Mouse (Mus musculus) erythroblast, embryonic 14.5 days (primary cell): ENCODE data around the gene Ccdc142. TPM values are rescaled to one million over a fixed set of nuclear protein-coding genes. Genes with fewer than 3 reads are reported as not detected.

Source experiments
- H3K27me3 ChIP-seq: 2 replicates; pipeline ENCODE4 v1.6.1; 2012; ENCODE audit warnings: inconsistent platforms; ENCODE audit not compliant: control insufficient read depth
- H3K36me3 ChIP-seq: 2 replicates; pipeline ENCODE4 v1.6.1; 2012; ENCODE audit warnings: mild to moderate bottlenecking, inconsistent platforms; ENCODE audit not compliant: control insufficient read depth
- H3K4me1 ChIP-seq: 2 replicates; pipeline ENCODE4 v1.6.1; 2012; ENCODE audit warnings: inconsistent platforms; ENCODE audit not compliant: control insufficient read depth
- H3K4me3 ChIP-seq: replicated peaks from 2 replicates; pipeline ENCODE3; 2012; ENCODE audit warnings: moderate library complexity, mild to moderate bottlenecking, inconsistent platforms
- H3K9me3 ChIP-seq: 2 replicates; pipeline ENCODE4 v1.6.1; 2012; ENCODE audit warnings: low read length, inconsistent platforms, mixed read lengths; ENCODE audit not compliant: control insufficient read depth
- GATA1 ChIP-seq: IDR thresholded peaks from 2 replicates; pipeline ENCODE4 v1.6.1; 2012; ENCODE audit warnings: low read length, inconsistent platforms, mixed read lengths
- TAL1 ChIP-seq: IDR thresholded peaks from 3 replicates; pipeline ENCODE4 v1.6.1; 2012; ENCODE audit warnings: low read length, inconsistent platforms, mixed read lengths
- polyA plus RNA-seq: library from polyadenylated mRNA; stranded (reverse); fragments of >175 nt; gene quantifications from 2 replicates; pipeline ENCODE4 v1.2.3, GENCODE M21; 2012

Gene Ccdc142
- polyA plus RNA-seq, 1 experiment, result 0.18 TPM

- Histone ChIP-seq H3K4me3 (peak overlapping the region; percentile 79), H3K27me3 (peaks cover 24% of the 10 kb centered on the region), H3K4me1 (peaks cover 31% of the 10 kb centered on the region), H3K36me3 (peaks cover 36% of the 10 kb centered on the region), H3K9me3 (no peaks in the 10 kb centered on the region)
- TF ChIP-seq TAL1 (no peak), GATA1 (no peak)
These were observed 521 bp downstream of the Ccdc142 start for GRCm38 (mm10) chr6:83101688-83102556.

- Histone ChIP-seq H3K9me3 (no peaks in the 10 kb centered on the region), H3K27me3 (peaks cover 16% of the 10 kb centered on the region), H3K36me3 (peaks cover 47% of the 10 kb centered on the region), H3K4me3 (peak overlapping the region; percentile 79), H3K4me1 (peaks cover 42% of the 10 kb centered on the region)
- TF ChIP-seq GATA1, result no peak
- TF ChIP-seq TAL1, result no peak
These were observed 1.8 kb downstream of the Ccdc142 start for GRCm38 (mm10) chr6:83103130-83103650.

- Histone ChIP-seq H3K4me1 (peaks cover 48% of the 10 kb centered on the region), H3K9me3 (no peaks in the 10 kb centered on the region), H3K36me3 (peaks cover 48% of the 10 kb centered on the region), H3K27me3 (peaks cover 6% of the 10 kb centered on the region), H3K4me3 (no peak overlapping the region)
- no peak for TF ChIP-seq GATA1
- TF ChIP-seq TAL1, result no peak
These were observed 2.8 kb downstream of the Ccdc142 start for GRCm38 (mm10) chr6:83104158-83104557.

GRCm38 (mm10) chr6:83107566-83108400 lies 6.4 kb downstream of the Ccdc142 start:
- Histone ChIP-seq H3K27me3 (no peaks in the 10 kb centered on the region), H3K9me3 (no peaks in the 10 kb centered on the region), H3K4me3 (peak overlapping the region; percentile 68), H3K36me3 (peaks cover 72% of the 10 kb centered on the region), H3K4me1 (peaks cover 56% of the 10 kb centered on the region)
- no peak for TF ChIP-seq TAL1
- no peak for TF ChIP-seq GATA1

GRCm38 (mm10) chr6:83108762-83109668 lies 7.6 kb downstream of the Ccdc142 start, which contains the start of gene Mrpl53:
Gene Mrpl53 (plus strand): TSS chr6:83109040.
- TF ChIP-seq GATA1 (no peak), TAL1 (no peak)
- Histone ChIP-seq H3K9me3 (no peaks in the 10 kb centered on the region), H3K4me1 (peaks cover 53% of the 10 kb centered on the region), H3K36me3 (peaks cover 70% of the 10 kb centered on the region), H3K4me3 (peak within 1 kb of the TSS; percentile 68), H3K27me3 (no peaks in the 10 kb centered on the region)

GRCm38 (mm10) chr6:83111510-83112136 lies 10.2 kb downstream of the Ccdc142 start:
- H3K9me3 ChIP-seq, result no peaks in the 10 kb centered on the region
- H3K4me3 ChIP-seq, result no peak overlapping the region
- H3K36me3 ChIP-seq, result peaks cover 52% of the 10 kb centered on the region
- TF ChIP-seq GATA1 (no peak), TAL1 (no peak)
- H3K27me3 ChIP-seq, result no peaks in the 10 kb centered on the region
- peaks cover 77% of the 10 kb centered on the region for H3K4me1 ChIP-seq

- Histone ChIP-seq H3K4me1 (peaks cover 86% of the 10 kb centered on the region), H3K9me3 (no peaks in the 10 kb centered on the region), H3K4me3 (peak within 1 kb of the TSS; percentile 93), H3K27me3 (no peaks in the 10 kb centered on the region), H3K36me3 (peaks cover 69% of the 10 kb centered on the region)
- TF ChIP-seq TAL1 (no peak), GATA1 (no peak)
These were observed 13.7 kb downstream of the Ccdc142 start, which contains the start of gene Mogs for GRCm38 (mm10) chr6:83115011-83115671. Gene Mogs (plus strand): TSS chr6:83115496.
